Mouse (Mus musculus) embryonic facial prominence, embryonic 14.5 days (tissue): ENCODE measurements around the gene Ccdc141. TPM values are rescaled to one million over a fixed set of nuclear protein-coding genes. Genes with fewer than 3 reads are reported as not detected.

Source experiments
- ATAC-seq: fragments of 200-750 bp; cut with Nextera tagmentation; 2 replicates; pipeline ENCODE4 v1.8.0; 2017; ENCODE audit warnings: low read depth, moderate number of reproducible peaks, moderate TSS enrichment
- DNase-seq: peaks from one replicate; pipeline ENCODE4 v3.0.0-alpha.2; 2015; ENCODE audit warnings: low spot score
- H3K27ac ChIP-seq: fragments of 300-500 bp; sonication (generic); replicated peaks from 2 replicates; pipeline ENCODE4 v1.5.1; 2014; ENCODE audit warnings: low read depth, mild to moderate bottlenecking, low read length, moderate library complexity
- H3K27me3 ChIP-seq: fragments of 300-500 bp; sonication (generic); replicated peaks from 2 replicates; pipeline ENCODE4 v1.6.1; 2014; ENCODE audit warnings: low read length; ENCODE audit not compliant: control insufficient read depth, insufficient read depth
- H3K36me3 ChIP-seq: fragments of 300-500 bp; sonication (generic); 2 replicates; pipeline ENCODE4 v1.6.1; 2014; ENCODE audit warnings: low read length, mixed read lengths; ENCODE audit not compliant: control insufficient read depth, insufficient read depth
- H3K4me1 ChIP-seq: fragments of 300-500 bp; sonication (generic); 2 replicates; pipeline ENCODE4 v1.6.1; 2014; ENCODE audit warnings: antibody characterized with exemption, low read length; ENCODE audit not compliant: control insufficient read depth, insufficient read depth
- H3K4me2 ChIP-seq: fragments of 300-500 bp; sonication (generic); 2 replicates; pipeline ENCODE4 v1.6.1; 2014; ENCODE audit warnings: low read depth, mild to moderate bottlenecking, low read length, moderate library complexity, mixed read lengths
- H3K4me3 ChIP-seq: fragments of 300-500 bp; sonication (generic); 2 replicates; pipeline ENCODE4 v1.5.1; 2014; ENCODE audit warnings: low read depth, mild to moderate bottlenecking, low read length
- H3K9ac ChIP-seq: fragments of 300-500 bp; sonication (generic); 2 replicates; pipeline ENCODE4 v1.6.1; 2014; ENCODE audit warnings: low read depth, mild to moderate bottlenecking, low read length, moderate library complexity, mixed read lengths
- H3K9me3 ChIP-seq: fragments of 300-500 bp; sonication (generic); 2 replicates; pipeline ENCODE4 v1.6.1; 2016; ENCODE audit warnings: low read length; ENCODE audit not compliant: control insufficient read depth
- WGBS: fragments of 180-500 bp; shearing (Covaris S2); extraction: QIAGEN DNeasy Blood & Tissue Kit; methylation state at CpG from one replicate; pipeline ENCODE4 v1.1.7; 2014; 5-methylcytosine and 5-hydroxymethylcytosine counted together
- microRNA-seq: library from miRNA; unstranded; fragments of <30 nt; microRNA quantifications from one replicate; pipeline ENCODE4, GENCODE M21; 2016; ENCODE audit warnings: borderline number of aligned reads
- polyA plus RNA-seq: library from polyadenylated mRNA; unstranded; fragments of >200 nt; fragmentation: Nextera tagmentation; extraction: Ambion mirVana; gene quantifications from 2 replicates; pipeline ENCODE4 v1.2.1, GENCODE M21; 2014

The Ccdc141 gene
- polyA plus RNA-seq, 1 experiment from 2014 or later, result 26.4 TPM

DNA sequence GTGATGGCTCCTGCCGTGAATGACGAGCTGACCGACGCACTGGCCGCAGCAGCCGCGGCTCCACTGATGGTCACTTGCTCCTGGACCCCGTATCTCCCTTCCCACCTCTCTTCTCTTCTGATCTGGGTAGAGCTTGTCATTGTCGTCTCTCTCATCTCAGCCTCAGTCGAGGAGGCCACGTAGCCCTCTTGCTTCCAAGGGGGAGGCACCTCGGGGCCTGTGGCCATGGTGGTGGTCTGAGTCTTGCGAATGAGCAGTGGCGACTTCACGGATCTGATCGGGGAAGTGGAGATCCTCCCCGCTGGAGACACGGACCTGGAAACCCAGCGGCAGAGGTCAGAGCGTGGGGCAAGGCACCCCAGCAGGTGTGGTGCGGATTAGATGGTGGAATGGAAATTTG, 200.8 kb downstream of the Ccdc141 start:
- no peak overlapping the region for H3K27ac ChIP-seq
- H3K4me3 ChIP-seq, result no peak overlapping the region
- no peaks in the 10 kb centered on the region for H3K27me3 ChIP-seq
- H3K9me3 ChIP-seq, result no peaks in the 10 kb centered on the region
- WGBS, result 82% methylated on average over 21 of the region's 21 CpGs
- no peaks in the 10 kb centered on the region for H3K4me1 ChIP-seq
- no peak for DNase-seq
- no peaks in the 10 kb centered on the region for H3K36me3 ChIP-seq
- ATAC-seq, result no peak
- H3K9ac ChIP-seq, result no peak overlapping the region
- H3K4me2 ChIP-seq, result no peak overlapping the region

DNA sequence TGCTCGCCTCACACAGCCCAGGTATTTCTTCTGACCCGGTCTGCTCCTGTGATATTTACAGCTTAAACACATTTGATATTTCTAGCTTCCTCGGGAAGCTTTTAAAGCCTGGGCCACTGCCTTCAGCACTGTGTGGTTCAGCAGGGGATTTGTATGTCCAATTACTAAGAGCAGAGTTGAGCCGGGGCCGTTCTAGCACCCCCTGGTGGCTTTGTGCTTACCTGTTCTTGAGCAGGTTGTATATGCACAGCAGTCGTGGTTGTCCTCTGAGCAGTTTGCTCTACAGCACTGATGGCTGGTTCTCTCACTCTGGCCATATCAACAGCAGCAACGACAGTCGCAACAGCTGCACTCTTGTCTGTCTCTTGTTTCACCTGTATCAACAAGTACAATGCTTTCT, 201.5 kb downstream of the Ccdc141 start:
- Histone ChIP-seq H3K4me2 (no peak overlapping the region), H3K27me3 (no peaks in the 10 kb centered on the region), H3K36me3 (no peaks in the 10 kb centered on the region), H3K27ac (no peak overlapping the region), H3K9ac (no peak overlapping the region), H3K4me1 (no peaks in the 10 kb centered on the region), H3K9me3 (no peaks in the 10 kb centered on the region), H3K4me3 (no peak overlapping the region)
- 22% methylated on average over 8 of the region's 8 CpGs for WGBS
- ATAC-seq (peak; percentile 89), DNase-seq (peak; percentile 86)

DNA sequence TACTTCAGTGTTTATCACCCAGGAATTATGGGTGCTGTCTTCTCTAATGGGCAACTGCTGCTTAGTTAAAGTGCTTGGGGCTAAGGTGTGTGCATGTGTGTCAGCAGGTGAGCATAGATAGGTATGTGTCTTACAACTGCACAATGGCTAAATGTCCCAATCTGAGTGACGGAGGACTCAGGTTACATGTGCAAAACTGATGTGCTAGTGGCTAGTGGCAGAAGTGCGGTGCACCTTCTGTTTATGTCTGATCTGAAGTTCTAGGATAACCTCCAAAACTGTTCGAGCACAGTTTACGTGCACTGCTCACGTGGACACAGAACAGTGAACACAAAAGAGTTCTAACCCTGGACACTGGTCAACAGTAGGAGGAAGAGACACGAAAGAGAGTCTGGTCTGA, 203.9 kb downstream of the Ccdc141 start:
- Histone ChIP-seq H3K4me1 (no peaks in the 10 kb centered on the region), H3K4me3 (no peak overlapping the region), H3K27ac (no peak overlapping the region), H3K9me3 (no peaks in the 10 kb centered on the region), H3K4me2 (no peak overlapping the region), H3K36me3 (no peaks in the 10 kb centered on the region), H3K9ac (no peak overlapping the region), H3K27me3 (no peaks in the 10 kb centered on the region)
- DNase-seq, result no peak
- no peak for ATAC-seq
- 88% methylated on average over 6 of the region's 6 CpGs for WGBS

DNA sequence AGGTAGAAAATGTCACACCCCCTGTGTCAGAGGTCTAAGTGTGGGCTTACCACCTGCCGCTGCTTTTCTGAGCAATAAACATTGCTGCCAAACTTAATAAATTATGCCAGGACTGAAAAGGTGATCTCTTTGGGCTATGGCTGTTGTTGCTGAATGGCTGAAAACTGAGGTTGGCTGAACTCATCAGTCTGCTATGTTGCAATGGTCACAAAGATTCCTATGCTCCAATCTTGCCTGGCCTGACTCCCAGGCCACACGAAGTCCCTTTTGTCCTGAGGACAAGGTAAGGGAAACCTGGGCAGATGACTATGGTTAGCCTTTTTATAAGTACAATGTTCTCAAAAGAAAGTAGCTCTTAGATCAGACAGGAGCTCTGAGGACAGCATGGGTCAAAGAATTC, 204.4 kb downstream of the Ccdc141 start:
- no peak overlapping the region for H3K4me2 ChIP-seq
- H3K9me3 ChIP-seq, result no peaks in the 10 kb centered on the region
- no peaks in the 10 kb centered on the region for H3K4me1 ChIP-seq
- no peak for DNase-seq
- ATAC-seq, result no peak
- H3K9ac ChIP-seq, result no peak overlapping the region
- no peaks in the 10 kb centered on the region for H3K27me3 ChIP-seq
- H3K36me3 ChIP-seq, result no peaks in the 10 kb centered on the region
- no peak overlapping the region for H3K4me3 ChIP-seq
- no peak overlapping the region for H3K27ac ChIP-seq
- 76% methylated on average over 2 of the region's 2 CpGs for WGBS

DNA sequence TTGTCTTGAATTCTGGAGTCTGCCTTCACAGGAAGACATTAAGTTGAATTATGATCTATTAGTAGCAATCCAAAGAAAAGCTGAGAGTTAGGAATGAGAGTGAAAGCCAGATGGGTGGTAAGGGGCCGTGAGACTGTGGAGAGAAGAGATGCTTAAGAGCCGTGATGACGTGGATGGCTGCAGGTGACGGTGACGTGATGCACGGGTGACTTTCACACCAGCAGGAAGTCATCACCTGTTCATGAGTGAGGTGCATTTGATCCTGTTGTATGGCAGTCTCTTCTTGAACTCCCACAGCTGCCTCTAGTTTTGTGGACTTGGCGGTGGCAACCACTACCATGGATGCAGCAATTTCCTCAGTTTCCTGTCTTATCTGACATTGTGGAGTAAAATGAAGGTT, 204.9 kb downstream of the Ccdc141 start:
- Histone ChIP-seq H3K9ac (no peak overlapping the region), H3K4me2 (no peak overlapping the region), H3K36me3 (no peaks in the 10 kb centered on the region), H3K27me3 (no peaks in the 10 kb centered on the region), H3K4me1 (no peaks in the 10 kb centered on the region), H3K9me3 (no peaks in the 10 kb centered on the region), H3K4me3 (no peak overlapping the region), H3K27ac (no peak overlapping the region)
- DNase-seq, result no peak
- ATAC-seq, result no peak
- 87% methylated on average over 7 of the region's 7 CpGs for WGBS

DNA sequence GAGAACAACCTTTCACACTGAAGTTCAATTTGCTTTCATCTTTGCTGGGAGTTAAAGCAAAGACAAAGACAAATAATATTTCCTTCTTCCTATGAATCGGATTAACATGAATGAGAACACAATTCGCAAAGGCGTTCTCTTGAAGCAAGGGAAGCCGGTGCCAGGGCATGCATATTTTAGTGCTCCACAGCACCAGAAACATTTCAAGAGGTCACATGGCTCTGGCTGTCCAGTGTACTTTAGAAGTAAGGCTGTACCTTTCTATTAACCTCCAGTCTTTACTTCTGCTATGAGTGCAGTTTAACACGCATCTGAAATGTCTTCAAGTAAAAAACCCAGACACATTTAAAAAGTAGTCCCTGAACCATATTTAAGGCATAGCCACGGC, 208.4 kb downstream of the Ccdc141 start:
- Histone ChIP-seq H3K4me2 (no peak overlapping the region), H3K27ac (no peak overlapping the region), H3K36me3 (no peaks in the 10 kb centered on the region), H3K4me1 (no peaks in the 10 kb centered on the region), H3K9me3 (no peaks in the 10 kb centered on the region), H3K9ac (no peak overlapping the region), H3K4me3 (no peak overlapping the region), H3K27me3 (no peaks in the 10 kb centered on the region)
- ATAC-seq (no peak), DNase-seq (no peak)
- 85% methylated on average over 6 of the region's 6 CpGs for WGBS

DNA sequence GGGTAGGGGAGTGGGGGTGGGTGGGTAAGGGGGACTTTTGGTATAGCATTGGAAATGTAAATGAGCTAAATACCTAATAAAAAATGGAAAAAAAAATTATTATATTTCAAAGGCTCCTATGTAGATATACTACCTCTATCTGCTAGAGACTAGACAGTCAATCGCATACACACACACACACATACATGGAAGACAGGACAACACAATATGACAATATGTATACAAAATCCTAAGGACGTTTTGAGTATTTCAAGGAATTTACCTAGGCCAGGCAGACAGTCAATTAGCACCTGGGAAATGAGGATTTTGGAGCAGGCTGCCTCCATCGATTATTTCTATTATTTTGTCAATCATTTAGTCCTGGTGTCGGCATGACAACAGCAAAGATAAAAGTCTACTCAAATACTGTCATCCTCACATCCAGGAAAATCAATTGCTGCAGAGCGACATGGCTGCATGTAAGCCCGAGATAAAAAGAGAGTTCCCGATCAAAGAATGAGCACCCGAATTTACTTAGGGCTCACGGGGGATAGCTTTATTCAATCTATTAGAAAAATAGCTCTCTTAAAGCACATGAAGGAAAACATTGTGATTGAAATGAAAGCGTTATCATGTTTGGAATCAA, 208.9 kb downstream of the Ccdc141 start:
- Histone ChIP-seq H3K36me3 (no peaks in the 10 kb centered on the region), H3K9me3 (no peaks in the 10 kb centered on the region), H3K4me3 (no peak overlapping the region), H3K27ac (no peak overlapping the region), H3K4me2 (no peak overlapping the region), H3K4me1 (no peaks in the 10 kb centered on the region), H3K9ac (no peak overlapping the region), H3K27me3 (no peaks in the 10 kb centered on the region)
- no peak for DNase-seq
- no peak for ATAC-seq
- 80% methylated on average over 10 of the region's 10 CpGs for WGBS

Small RNA genes within 50 kb of the gene (microRNA-seq; reads per million reads assigned to microRNA genes)
- not detected for gene Gm44360

Other genes with a start within 250 kb of the Ccdc141 start
- gene Ttn, start 188.1 kb downstream of the Ccdc141 start, polyA plus RNA-seq, result 205 and 216 TPM in 2 replicates
- gene Sestd1, start 110.0 kb upstream of the Ccdc141 start, polyA plus RNA-seq, result 19.6 and 20.4 TPM in 2 replicates